Mouse (Mus musculus) thymus, postnatal 4 days (tissue): ENCODE data around the gene Mob3b.

Source experiments
- DNase-seq: peaks from one replicate; pipeline ENCODE4 v3.0.0; 2021

Mob3b gene

GRCm38 (mm10) chr4:34993639-34993975 is 163.7 kb downstream of the Mob3b start:
- DNase-seq, result no peak

- DNase-seq, result no peak
These were observed 164.2 kb downstream of the Mob3b start for GRCm38 (mm10) chr4:34992866-34993638.

GRCm38 (mm10) chr4:34991891-34992865 is 165.1 kb downstream of the Mob3b start:
- DNase-seq, result no peak

GRCm38 (mm10) chr4:34991116-34991515 is 166.2 kb downstream of the Mob3b start:
- DNase-seq, result no peak

GRCm38 (mm10) chr4:34990659-34991058 is 166.6 kb downstream of the Mob3b start:
- no peak for DNase-seq

GRCm38 (mm10) chr4:34987568-34987967 is 169.7 kb downstream of the Mob3b start:
- no peak for DNase-seq

GRCm38 (mm10) chr4:34987109-34987508 is 170.2 kb downstream of the Mob3b start:
- no peak for DNase-seq

- no peak for DNase-seq
These were observed 170.6 kb downstream of the Mob3b start for GRCm38 (mm10) chr4:34986647-34987046.

GRCm38 (mm10) chr4:34984377-34984776 is 172.9 kb downstream of the Mob3b start:
- no peak for DNase-seq

- DNase-seq, result no peak
These were observed 173.8 kb downstream of the Mob3b start for GRCm38 (mm10) chr4:34983511-34983910.

GRCm38 (mm10) chr4:34981301-34982172 is 175.7 kb downstream of the Mob3b start:
- DNase-seq, result no peak

- DNase-seq, result no peak
These were observed 176.7 kb downstream of the Mob3b start for GRCm38 (mm10) chr4:34980461-34981039.

- DNase-seq, result no peak
These were observed 180.2 kb downstream of the Mob3b start for GRCm38 (mm10) chr4:34976916-34977702.

- DNase-seq, result no peak
These were observed 180.9 kb downstream of the Mob3b start for GRCm38 (mm10) chr4:34976331-34976778.

GRCm38 (mm10) chr4:34974795-34975194 is 182.5 kb downstream of the Mob3b start:
- no peak for DNase-seq

GRCm38 (mm10) chr4:34967541-34967940 is 189.7 kb downstream of the Mob3b start:
- no peak for DNase-seq

GRCm38 (mm10) chr4:34966336-34966957 is 190.8 kb downstream of the Mob3b start:
- DNase-seq, result no peak

- DNase-seq, result no peak
These were observed 192.4 kb downstream of the Mob3b start for GRCm38 (mm10) chr4:34964906-34965305.

GRCm38 (mm10) chr4:34963999-34964398 is 193.3 kb downstream of the Mob3b start:
- DNase-seq, result no peak

- no peak for DNase-seq
These were observed 196.3 kb downstream of the Mob3b start for GRCm38 (mm10) chr4:34960781-34961560.
